Mouse (Mus musculus) heart, embryonic 10.5 days (tissue): Measurements from ENCODE around the gene Aldh3a1. TPM values are rescaled to one million over a fixed set of nuclear protein-coding genes. Genes with fewer than 3 reads are reported as not detected.
A peak's percentile ranks its signal among the peaks of the same experiment; 100 is the strongest.
"Not testable (repeated sequence)": the region's sequence is repeated elsewhere in the genome, so short reads cannot be mapped to it uniquely, and the experiment has no call there.

Experiments
- DNase-seq: peaks from one replicate; pipeline ENCODE4 v3.0.0-alpha.2; 2017; ENCODE audit warnings: low spot score
- H3K27ac ChIP-seq: fragments of 300-500 bp; sonication (generic); 2 replicates; pipeline ENCODE4 v1.5.1; 2016; ENCODE audit warnings: mild to moderate bottlenecking
- H3K27me3 ChIP-seq: fragments of 300-500 bp; sonication (generic); 2 replicates; pipeline ENCODE4 v1.6.1; 2016; ENCODE audit warnings: mild to moderate bottlenecking; ENCODE audit not compliant: poor library complexity, insufficient read depth, severe bottlenecking
- H3K36me3 ChIP-seq: fragments of 300-500 bp; sonication (generic); 2 replicates; pipeline ENCODE4 v1.6.1; 2016; ENCODE audit warnings: mild to moderate bottlenecking, moderate library complexity
- H3K4me1 ChIP-seq: fragments of 300-500 bp; sonication (generic); 2 replicates; pipeline ENCODE4 v1.6.1; 2016; ENCODE audit warnings: mild to moderate bottlenecking
- H3K4me3 ChIP-seq: fragments of 300-500 bp; sonication (generic); 2 replicates; pipeline ENCODE4 v1.5.1; 2016; ENCODE audit warnings: mild to moderate bottlenecking, moderate library complexity
- H3K9me3 ChIP-seq: fragments of 300-500 bp; sonication (generic); 2 replicates; pipeline ENCODE4 v1.6.1; 2016; ENCODE audit warnings: mild to moderate bottlenecking, moderate library complexity
- WGBS: fragments of 180-500 bp; shearing (Covaris S2); methylation state at CpG from one replicate; pipeline ENCODE4 v1.1.7; 2016; 5-methylcytosine and 5-hydroxymethylcytosine counted together
- polyA plus RNA-seq: library from polyadenylated mRNA; unstranded; fragments of >200 nt; fragmentation: Nextera tagmentation; extraction: Ambion mirVana; gene quantifications from 2 replicates; pipeline ENCODE4 v1.2.1, GENCODE M21; 2016

Gene Aldh3a1
- not detected in 2 replicates for polyA plus RNA-seq

GRCm38 (mm10) chr11:61207487-61208246, at the start of gene Aldh3a1:
TSS of gene Aldh3a1 (plus strand) at chr11:61207537.
- no peak for DNase-seq
- H3K4me3 ChIP-seq = no peak within 1 kb of the TSS
- no peak within 1 kb of the TSS for H3K27ac ChIP-seq
- H3K27me3 ChIP-seq = peaks cover 43% of the 10 kb centered on the region
- H3K4me1 ChIP-seq = no peaks in the 10 kb centered on the region
- H3K36me3 ChIP-seq = no peaks in the 10 kb centered on the region
- H3K9me3 ChIP-seq = no peaks in the 10 kb centered on the region
- WGBS = 69% methylated on average over 10 of the region's 10 CpGs

GRCm38 (mm10) chr11:61158141-61158540, 49.2 kb upstream of the Aldh3a1 start:
- no peak for DNase-seq
- WGBS = 80% methylated on average over 3 of the region's 3 CpGs
- Histone ChIP-seq H3K36me3 (peaks cover 100% of the 10 kb centered on the region), H3K4me3 (no peak overlapping the region), H3K27ac (no peak overlapping the region), H3K4me1 (no peaks in the 10 kb centered on the region), H3K9me3 (no peaks in the 10 kb centered on the region), H3K27me3 (no peaks in the 10 kb centered on the region)

DNA sequence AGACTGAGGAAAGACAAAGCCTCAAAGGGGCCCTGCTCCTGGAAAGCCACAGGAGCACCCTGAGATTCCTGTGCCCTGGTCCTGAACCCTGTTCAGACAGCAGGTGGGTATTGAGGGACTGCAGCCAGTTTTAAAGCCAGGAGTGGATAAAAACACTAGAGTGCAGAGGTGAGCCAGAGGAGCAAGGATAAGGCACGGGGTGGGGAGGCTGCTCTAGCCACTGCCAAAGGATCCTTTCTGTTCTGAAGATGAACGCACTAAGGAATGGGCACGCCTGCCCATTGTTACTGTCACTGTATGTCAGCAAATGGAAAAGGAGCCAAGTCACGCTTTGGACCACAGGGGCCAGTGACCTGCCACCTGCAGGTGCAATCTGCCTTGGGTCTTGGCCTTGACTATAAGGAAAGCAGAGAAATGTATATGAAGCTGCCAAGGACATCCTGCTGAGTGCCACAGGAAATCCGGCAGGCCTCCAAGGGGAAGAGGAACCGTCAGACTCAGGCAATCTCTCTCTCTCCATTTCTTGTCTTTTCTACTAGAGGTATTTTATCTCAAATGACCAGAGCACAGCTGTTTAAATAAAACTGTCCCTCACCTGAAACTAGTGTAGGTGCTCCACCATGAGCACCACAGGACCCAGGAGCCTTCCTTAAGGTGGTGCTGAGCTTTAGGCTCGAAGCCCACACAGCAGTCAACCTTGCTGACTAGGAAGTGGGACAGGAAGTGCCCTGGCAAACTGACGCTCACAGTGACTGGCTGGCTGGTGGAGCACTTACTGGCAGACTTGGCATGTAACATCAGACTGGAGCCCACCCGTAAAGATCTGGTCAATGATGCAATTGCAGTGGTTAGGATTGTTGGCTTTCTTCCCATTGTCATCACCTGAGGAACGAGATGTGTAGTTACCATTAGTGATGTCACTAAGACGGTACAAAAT, 47.3 kb upstream of the Aldh3a1 start:
- no peak overlapping the region for H3K27ac ChIP-seq
- WGBS = 85% methylated on average over 11 of the region's 11 CpGs
- peaks cover 100% of the 10 kb centered on the region for H3K36me3 ChIP-seq

DNA sequence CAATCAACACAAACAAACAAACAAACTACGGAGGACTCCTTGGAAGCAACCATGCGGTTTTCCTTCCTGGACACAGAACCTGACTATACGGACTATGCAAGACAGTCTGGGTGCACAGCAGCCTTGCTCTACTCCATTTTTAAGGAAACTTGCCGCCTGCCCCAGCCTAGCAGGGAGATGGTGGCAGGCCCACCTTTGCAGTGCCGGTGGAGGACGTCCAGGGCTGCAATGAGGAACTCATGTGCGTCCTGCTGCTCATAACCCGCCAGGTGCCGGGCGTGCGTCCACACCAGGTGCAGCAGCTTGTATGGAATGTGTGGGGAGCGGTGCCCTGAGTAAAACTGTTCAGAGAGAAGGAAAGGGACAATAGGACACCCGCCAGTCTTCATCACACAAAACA, 46.2 kb upstream of the Aldh3a1 start:
- H3K4me3 ChIP-seq = no peak overlapping the region
- H3K36me3 ChIP-seq = peaks cover 100% of the 10 kb centered on the region
- no peaks in the 10 kb centered on the region for H3K27me3 ChIP-seq
- 91% methylated on average over 13 of the region's 13 CpGs for WGBS
- peak; percentile 52 for DNase-seq
- no peaks in the 10 kb centered on the region for H3K9me3 ChIP-seq
- no peaks in the 10 kb centered on the region for H3K4me1 ChIP-seq
- no peak overlapping the region for H3K27ac ChIP-seq

More for the DNA sequence above, 47.3 kb upstream of the Aldh3a1 start:
- Histone ChIP-seq H3K4me1 (no peaks in the 10 kb centered on the region), H3K4me3 (no peak overlapping the region), H3K27me3 (no peaks in the 10 kb centered on the region), H3K9me3 (no peaks in the 10 kb centered on the region)
- peak; percentile 74 for DNase-seq

GRCm38 (mm10) chr11:61162776-61163175, 44.6 kb upstream of the Aldh3a1 start:
- peak; percentile 70 for DNase-seq
- Histone ChIP-seq H3K27me3 (no peaks in the 10 kb centered on the region), H3K4me3 (no peak overlapping the region), H3K4me1 (no peaks in the 10 kb centered on the region), H3K27ac (no peak overlapping the region), H3K36me3 (peaks cover 99% of the 10 kb centered on the region), H3K9me3 (no peaks in the 10 kb centered on the region)
- WGBS = 95% methylated on average over 14 of the region's 14 CpGs

- Histone ChIP-seq H3K27me3 (no peaks in the 10 kb centered on the region), H3K9me3 (no peaks in the 10 kb centered on the region), H3K4me3 (no peak overlapping the region), H3K27ac (no peak overlapping the region), H3K4me1 (no peaks in the 10 kb centered on the region; the same call in 1 of the 2 replicates), H3K36me3 (peaks cover 99% of the 10 kb centered on the region)
- WGBS = 87% methylated on average over 3 of the region's 3 CpGs
- DNase-seq = peak; percentile 54
Measured at GRCm38 (mm10) chr11:61163341-61163740, 44.0 kb upstream of the Aldh3a1 start.

DNA sequence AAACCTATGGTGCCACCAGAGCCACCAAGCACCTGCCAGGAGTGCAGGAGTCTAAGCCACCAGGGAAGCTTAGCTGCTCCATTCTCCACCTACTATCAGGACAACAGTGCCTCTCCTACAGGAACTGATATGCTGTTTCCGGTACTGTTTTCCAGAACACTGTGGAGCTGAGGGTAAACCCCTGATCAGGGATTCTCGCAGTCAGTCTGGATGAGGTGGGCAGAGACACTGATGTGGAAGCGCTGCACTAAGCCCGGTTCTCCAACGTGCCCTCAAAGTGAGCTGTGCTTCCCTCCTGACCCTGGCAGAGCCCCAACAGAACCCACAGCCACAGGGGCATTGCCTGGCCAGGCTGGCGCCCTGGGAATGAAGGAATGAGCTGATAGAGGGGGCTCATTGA, 43.0 kb upstream of the Aldh3a1 start:
- H3K4me1 ChIP-seq = peaks cover 6% of the 10 kb centered on the region
- no peak overlapping the region for H3K4me3 ChIP-seq
- no peak overlapping the region for H3K27ac ChIP-seq
- peak; percentile 67 for DNase-seq
- H3K27me3 ChIP-seq = no peaks in the 10 kb centered on the region
- H3K36me3 ChIP-seq = peaks cover 88% of the 10 kb centered on the region
- no peaks in the 10 kb centered on the region for H3K9me3 ChIP-seq
- WGBS = 80% methylated on average over 6 of the region's 6 CpGs

DNA sequence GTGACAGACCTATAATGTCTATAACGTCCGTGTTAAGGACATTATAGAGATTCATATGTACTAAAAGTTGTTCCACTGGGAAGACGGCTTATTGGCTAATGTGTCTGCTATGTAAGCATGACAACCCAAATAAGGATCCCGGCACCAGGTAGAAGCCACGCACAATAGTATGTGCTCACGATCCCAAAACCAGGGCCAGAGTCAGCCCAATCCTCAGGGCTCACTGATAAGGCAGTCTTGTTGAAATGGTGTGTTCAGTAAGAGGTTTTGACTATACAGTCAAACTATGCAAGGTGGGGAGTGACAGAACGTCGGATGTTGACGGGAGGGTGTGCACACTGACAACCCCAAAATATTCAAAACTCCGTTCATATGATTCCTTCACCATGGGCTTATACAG, 42.5 kb upstream of the Aldh3a1 start:
- no peaks in the 10 kb centered on the region for H3K9me3 ChIP-seq
- no peak overlapping the region for H3K27ac ChIP-seq
- H3K4me3 ChIP-seq = no peak overlapping the region
- 90% methylated on average over 10 of the region's 10 CpGs for whole genome bisulfite sequencing
- H3K4me1 ChIP-seq = peaks cover 6% of the 10 kb centered on the region
- no peaks in the 10 kb centered on the region for H3K27me3 ChIP-seq
- peak; percentile 63 for DNase-seq
- peaks cover 83% of the 10 kb centered on the region for H3K36me3 ChIP-seq

DNA sequence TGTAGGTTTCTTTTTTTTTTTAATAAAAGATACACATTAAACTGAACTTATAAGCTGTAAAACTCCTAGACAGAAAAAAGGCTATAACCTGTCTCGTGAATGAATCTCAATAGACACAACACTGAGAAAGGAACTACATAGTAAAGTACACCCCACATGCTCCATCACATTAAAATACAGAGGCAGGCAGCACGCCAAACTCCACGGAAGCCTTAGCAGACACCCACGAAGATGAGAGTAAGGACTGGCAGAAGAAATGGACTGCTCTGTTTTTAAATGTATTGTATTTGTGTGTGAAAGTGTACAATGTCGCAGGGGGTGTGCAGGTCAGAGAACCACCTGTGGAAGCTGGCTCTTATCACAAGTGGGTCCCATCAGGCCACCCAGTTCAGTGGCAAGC, 37.2 kb upstream of the Aldh3a1 start:
- Histone ChIP-seq H3K4me3 (no peak overlapping the region), H3K27me3 (no peaks in the 10 kb centered on the region), H3K4me1 (peaks cover 17% of the 10 kb centered on the region), H3K27ac (no peak overlapping the region), H3K9me3 (no peaks in the 10 kb centered on the region), H3K36me3 (peaks cover 40% of the 10 kb centered on the region)
- 93% methylated on average over 5 of the region's 5 CpGs for WGBS
- DNase-seq = no peak

GRCm38 (mm10) chr11:61173477-61173876, 33.9 kb upstream of the Aldh3a1 start:
- DNase-seq, H3K27ac ChIP-seq, H3K27me3 ChIP-seq, H3K9me3 ChIP-seq, H3K36me3 ChIP-seq: not testable (repeated sequence)
- Histone ChIP-seq H3K4me1 (peaks cover 17% of the 10 kb centered on the region), H3K4me3 (peak overlapping the region; percentile 98)
- 38% methylated on average over 15 of the region's 15 CpGs for WGBS

- peaks cover 10% of the 10 kb centered on the region for H3K4me1 ChIP-seq
- peak overlapping the region; percentile 99 for H3K27ac ChIP-seq
- no peaks in the 10 kb centered on the region for H3K9me3 ChIP-seq
- under 1% methylated on average over 28 of the region's 28 CpGs for WGBS
- peak overlapping the region; percentile 98 for H3K4me3 ChIP-seq
- peak; percentile 90 for DNase-seq
- no peaks in the 10 kb centered on the region for H3K27me3 ChIP-seq
- peaks cover 10% of the 10 kb centered on the region for H3K36me3 ChIP-seq
Measured at GRCm38 (mm10) chr11:61174291-61174820, 33.0 kb upstream of the Aldh3a1 start.

DNA sequence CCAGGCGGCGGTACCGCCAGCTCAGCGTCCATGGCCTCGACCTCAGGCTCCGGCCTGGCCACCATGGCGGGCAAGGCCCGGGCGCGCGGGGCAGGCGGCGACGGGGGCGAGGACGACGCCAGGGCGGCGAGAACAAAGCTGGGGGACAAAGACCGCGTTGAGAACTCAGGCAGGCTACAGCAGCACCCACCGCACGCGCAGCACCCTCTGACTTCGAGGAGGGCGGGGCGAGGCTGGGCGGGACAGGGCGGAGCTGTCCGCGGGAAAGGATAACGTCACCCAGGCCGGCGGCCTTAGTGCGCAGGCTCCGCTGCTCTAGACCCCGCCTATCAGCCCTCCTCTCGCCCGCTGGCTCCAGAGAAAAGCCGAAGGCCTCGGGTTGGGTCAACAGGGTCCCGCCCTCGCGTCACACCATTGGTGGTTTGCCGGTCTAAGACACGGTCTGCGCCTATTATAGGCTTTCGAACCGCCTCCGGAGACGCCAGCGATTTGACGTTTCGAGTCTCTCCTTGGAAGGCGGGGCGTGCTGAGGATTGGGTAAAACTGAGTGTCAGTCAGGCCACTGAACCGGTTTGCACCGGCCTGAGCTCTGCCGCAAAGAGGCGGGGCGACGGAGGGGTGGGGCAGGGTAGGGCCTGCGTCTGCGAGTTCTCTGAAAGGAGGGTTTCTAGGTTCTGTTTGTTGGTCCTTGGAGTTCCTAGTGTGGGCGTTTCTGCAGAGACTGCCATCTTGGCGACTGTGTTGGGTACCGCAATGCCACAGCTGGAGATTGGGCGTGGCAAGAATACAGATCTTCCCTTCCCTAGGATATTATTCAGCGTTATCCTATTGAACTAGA, 32.3 kb upstream of the Aldh3a1 start, which contains the start of gene Usp22:
Gene Usp22, minus strand, starts transcription at position 235 of the 838 bp plus-strand sequence.
- H3K27ac ChIP-seq = peak within 1 kb of the TSS; percentile 99
- no peaks in the 10 kb centered on the region for H3K27me3 ChIP-seq
- WGBS = under 1% methylated on average over 69 of the region's 69 CpGs
- H3K36me3 ChIP-seq = peaks cover 10% of the 10 kb centered on the region
- DNase-seq = peak; percentile 100
- H3K4me3 ChIP-seq = peak within 1 kb of the TSS; percentile 98
- no peaks in the 10 kb centered on the region for H3K9me3 ChIP-seq
- H3K4me1 ChIP-seq = peaks cover 10% of the 10 kb centered on the region
